Mouse (Mus musculus): Measurements from ENCODE around the gene Slc5a4b. TPM values are rescaled to one million over a fixed set of nuclear protein-coding genes. Genes with fewer than 3 reads are reported as not detected.

Gene Slc5a4b
- polyA plus RNA-seq, 1 experiment from 2014 or later: not detected

DNA sequence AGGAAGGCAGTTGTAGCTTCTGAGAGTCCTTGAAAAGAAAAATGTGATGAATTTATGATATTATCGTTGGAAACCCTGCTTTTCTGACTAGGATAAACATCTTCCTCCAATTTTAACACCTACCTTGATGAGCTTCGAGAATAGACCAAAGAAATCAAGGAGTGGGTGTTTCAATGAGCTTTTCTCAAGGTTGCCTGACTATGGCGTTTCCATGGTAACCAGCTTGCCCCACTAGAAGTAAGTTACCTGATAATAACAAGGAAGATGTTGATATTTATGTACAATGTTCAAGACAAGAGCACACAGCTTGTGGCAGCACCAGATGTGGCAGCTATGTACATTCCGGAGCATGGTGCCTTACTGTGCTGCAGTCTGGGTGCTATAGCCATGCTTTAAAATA lies 21.7 kb upstream of the Slc5a4b start:
- DNase-seq (no peak), ATAC-seq (no peak)
- no peaks in the 10 kb centered on the region for H3K27me3 ChIP-seq (ENCODE audit: insufficient read depth, low read length)
- 54% methylated on average over 4 of the region's 4 CpGs for WGBS (ENCODE audit: insufficient replicate concordance)
- no peak overlapping the region for H3K27ac ChIP-seq (ENCODE audit: low read depth)
- no peaks in the 10 kb centered on the region for H3K4me1 ChIP-seq (ENCODE audit: insufficient read depth)
- H3K9me3 ChIP-seq (ENCODE audit: low read length): no peaks in the 10 kb centered on the region
- TF ChIP-seq EP300 (IDR thresholded peaks at IDR 0.05; ENCODE audit: low read depth) (no peak), CTCF (IDR thresholded peaks at IDR 0.05; ENCODE audit: low read depth) (no peak)
- H3K36me3 ChIP-seq (replicated peaks; ENCODE audit: insufficient read depth, low read length): no peaks in the 10 kb centered on the region
- H3K9ac ChIP-seq (replicated peaks): no peak overlapping the region
- H3K4me3 ChIP-seq (ENCODE audit: low read depth, low read length): no peak overlapping the region
- no peak overlapping the region for H3K4me2 ChIP-seq (ENCODE audit: low read depth, low read length)

GRCm38 (mm10) chr10:76121495-76121894 lies 10.7 kb upstream of the Slc5a4b start:
- H3K9me3 ChIP-seq (ENCODE audit: low read length): no peaks in the 10 kb centered on the region
- peaks cover 4% of the 10 kb centered on the region for H3K4me1 ChIP-seq (ENCODE audit: insufficient read depth)
- ATAC-seq (no peak), DNase-seq (no peak)
- H3K27me3 ChIP-seq (ENCODE audit: insufficient read depth, low read length): no peaks in the 10 kb centered on the region
- 68% methylated on average over 5 of the region's 5 CpGs for WGBS (ENCODE audit: insufficient replicate concordance)
- TF ChIP-seq EP300 (IDR thresholded peaks at IDR 0.05; ENCODE audit: low read depth) (no peak), CTCF (IDR thresholded peaks at IDR 0.05; ENCODE audit: low read depth) (no peak)
- no peaks in the 10 kb centered on the region for H3K36me3 ChIP-seq (replicated peaks; ENCODE audit: insufficient read depth, low read length)
- H3K4me3 ChIP-seq (ENCODE audit: low read depth, low read length): no peak overlapping the region
- no peak overlapping the region for H3K27ac ChIP-seq (ENCODE audit: low read depth)
- no peak overlapping the region for H3K9ac ChIP-seq (replicated peaks)
- no peak overlapping the region for H3K4me2 ChIP-seq (ENCODE audit: low read depth, low read length)

GRCm38 (mm10) chr10:76120124-76120711 lies 9.5 kb upstream of the Slc5a4b start:
- Histone ChIP-seq H3K4me3 (ENCODE audit: low read depth, low read length) (no peak overlapping the region), H3K9me3 (ENCODE audit: low read length) (no peaks in the 10 kb centered on the region), H3K27me3 (ENCODE audit: insufficient read depth, low read length) (no peaks in the 10 kb centered on the region), H3K9ac (replicated peaks) (no peak overlapping the region), H3K36me3 (replicated peaks; ENCODE audit: insufficient read depth, low read length) (no peaks in the 10 kb centered on the region), H3K4me2 (ENCODE audit: low read depth, low read length) (no peak overlapping the region), H3K27ac (ENCODE audit: low read depth) (no peak overlapping the region), H3K4me1 (ENCODE audit: insufficient read depth) (peaks cover 4% of the 10 kb centered on the region)
- no peak for ATAC-seq
- TF ChIP-seq CTCF (IDR thresholded peaks at IDR 0.05; ENCODE audit: low read depth): no peak
- no peak for TF ChIP-seq EP300 (IDR thresholded peaks at IDR 0.05; ENCODE audit: low read depth)
- WGBS (ENCODE audit: insufficient replicate concordance): 55% methylated on average over 4 of the region's 4 CpGs
- no peak for DNase-seq

GRCm38 (mm10) chr10:76118741-76119140 lies 8.0 kb upstream of the Slc5a4b start:
- TF ChIP-seq EP300 (IDR thresholded peaks at IDR 0.05; ENCODE audit: low read depth) (no peak), CTCF (IDR thresholded peaks at IDR 0.05; ENCODE audit: low read depth) (peak; percentile 54)
- Histone ChIP-seq H3K9me3 (ENCODE audit: low read length) (no peaks in the 10 kb centered on the region), H3K27me3 (ENCODE audit: insufficient read depth, low read length) (no peaks in the 10 kb centered on the region), H3K4me3 (ENCODE audit: low read depth, low read length) (no peak overlapping the region), H3K36me3 (replicated peaks; ENCODE audit: insufficient read depth, low read length) (no peaks in the 10 kb centered on the region), H3K4me1 (ENCODE audit: insufficient read depth) (peaks cover 4% of the 10 kb centered on the region), H3K9ac (replicated peaks) (no peak overlapping the region), H3K27ac (ENCODE audit: low read depth) (no peak overlapping the region), H3K4me2 (ENCODE audit: low read depth, low read length) (no peak overlapping the region)
- ATAC-seq: no peak
- DNase-seq: peak; percentile 62
- WGBS (ENCODE audit: insufficient replicate concordance): 4% methylated on average over 1 of the region's 1 CpGs

- TF ChIP-seq EP300 (IDR thresholded peaks at IDR 0.05; ENCODE audit: low read depth) (no peak), CTCF (IDR thresholded peaks at IDR 0.05; ENCODE audit: low read depth) (peak; percentile 84)
- no peaks in the 10 kb centered on the region for H3K27me3 ChIP-seq (ENCODE audit: insufficient read depth, low read length)
- no peaks in the 10 kb centered on the region for H3K9me3 ChIP-seq (ENCODE audit: low read length)
- no peak overlapping the region for H3K4me3 ChIP-seq (ENCODE audit: low read depth, low read length)
- H3K4me2 ChIP-seq (ENCODE audit: low read depth, low read length): no peak overlapping the region
- ATAC-seq (peak; percentile 67), DNase-seq (peak; percentile 83)
- H3K4me1 ChIP-seq (ENCODE audit: insufficient read depth): peaks cover 4% of the 10 kb centered on the region
- WGBS (ENCODE audit: insufficient replicate concordance): 24% methylated on average over 5 of the region's 5 CpGs
- H3K9ac ChIP-seq (replicated peaks): no peak overlapping the region
- no peak overlapping the region for H3K27ac ChIP-seq (ENCODE audit: low read depth)
- H3K36me3 ChIP-seq (replicated peaks; ENCODE audit: insufficient read depth, low read length): no peaks in the 10 kb centered on the region
Observed at GRCm38 (mm10) chr10:76117966-76118365, 7.2 kb upstream of the Slc5a4b start.

GRCm38 (mm10) chr10:76097368-76097767 lies 13.4 kb downstream of the Slc5a4b start:
- ATAC-seq: no peak
- Histone ChIP-seq H3K36me3 (replicated peaks; ENCODE audit: insufficient read depth, low read length) (no peaks in the 10 kb centered on the region), H3K4me3 (ENCODE audit: low read depth, low read length) (no peak overlapping the region), H3K27ac (ENCODE audit: low read depth) (no peak overlapping the region), H3K9me3 (ENCODE audit: low read length) (no peaks in the 10 kb centered on the region), H3K4me2 (ENCODE audit: low read depth, low read length) (no peak overlapping the region), H3K9ac (replicated peaks) (no peak overlapping the region), H3K27me3 (ENCODE audit: insufficient read depth, low read length) (no peaks in the 10 kb centered on the region), H3K4me1 (ENCODE audit: insufficient read depth) (no peaks in the 10 kb centered on the region)
- no peak for TF ChIP-seq EP300 (IDR thresholded peaks at IDR 0.05; ENCODE audit: low read depth)
- TF ChIP-seq CTCF (IDR thresholded peaks at IDR 0.05; ENCODE audit: low read depth): no peak
- 44% methylated on average over 9 of the region's 9 CpGs for WGBS (ENCODE audit: insufficient replicate concordance)
- DNase-seq: no peak

All from liver, postnatal 0 days (tissue).